Mouse (Mus musculus): ENCODE measurements at regions not wholly inside any gene's neighbourhood (a gene's known extent, or its start where the extent isn't known, plus 50 kb on each side); places are given as distances from the start of the nearest gene placed in this dataset.

DNA sequence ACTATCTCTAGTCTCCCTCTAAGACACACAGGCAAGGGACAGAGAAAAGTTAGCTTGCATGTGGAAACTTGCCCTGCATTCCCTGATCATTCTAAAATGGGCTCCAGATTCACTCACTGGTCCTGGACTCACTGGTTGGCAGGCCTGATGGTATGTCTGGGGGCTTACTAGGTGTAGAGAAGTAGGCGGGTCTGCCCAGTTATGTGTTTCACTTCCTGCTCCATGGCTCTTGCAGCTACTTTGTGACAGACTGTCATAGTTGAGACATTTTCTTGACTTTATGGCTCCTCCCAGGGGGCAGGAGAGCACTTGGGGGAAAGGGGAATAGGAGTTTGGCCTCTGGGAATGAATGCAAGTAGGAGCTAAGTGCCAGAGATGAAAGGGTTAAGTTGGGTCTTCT lies 182.1 kb upstream of the Chrm3 start:
- ATAC-seq (replicated peaks; ENCODE audit: insufficient number of reproducible peaks, low FRiP score, low TSS enrichment, poor library complexity, severe bottlenecking) = 0 out of 2 replicates have a peak, but pooled peaks have one; percentile 62

DNA sequence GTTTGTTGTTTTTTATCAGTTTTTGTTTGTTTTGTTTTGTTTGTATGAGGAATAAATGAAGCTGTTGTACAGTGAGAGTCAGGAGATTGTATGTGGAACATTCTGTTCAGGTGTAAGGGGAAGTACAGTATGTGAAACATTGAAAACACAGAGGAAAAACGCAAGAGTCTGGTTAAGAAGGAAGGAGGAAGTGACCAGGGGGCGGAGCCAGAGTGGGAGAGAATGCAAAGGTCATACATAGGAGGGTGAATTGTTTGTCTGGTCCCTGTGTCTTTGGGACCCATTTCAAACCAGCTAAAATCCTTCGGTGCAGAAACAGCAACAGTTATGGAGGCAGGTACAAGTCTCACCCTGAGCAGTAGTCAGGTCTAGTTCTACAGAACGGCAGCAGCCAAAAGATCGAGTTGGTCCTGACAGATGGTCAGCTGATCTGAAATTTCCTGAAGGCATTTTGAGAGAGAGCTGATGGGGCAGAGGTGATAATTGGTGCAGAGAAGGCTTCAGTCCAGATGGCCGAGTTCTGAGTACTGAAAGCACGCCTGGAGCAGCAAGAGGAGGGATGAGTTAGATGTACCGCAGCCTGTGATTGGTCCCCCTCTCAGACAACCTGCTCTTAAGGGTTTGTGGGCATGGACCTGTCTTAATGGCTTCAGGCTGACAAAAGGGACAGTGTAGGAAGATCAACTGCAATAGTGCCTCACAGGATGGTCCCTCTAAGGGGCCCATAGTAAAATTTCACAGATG lies 179.7 kb upstream of the Chrm3 start:
- ATAC-seq (replicated peaks; ENCODE audit: insufficient number of reproducible peaks, low FRiP score, low TSS enrichment, poor library complexity, severe bottlenecking) = peak; percentile 48; the same call in 1 of the 2 replicates

DNA sequence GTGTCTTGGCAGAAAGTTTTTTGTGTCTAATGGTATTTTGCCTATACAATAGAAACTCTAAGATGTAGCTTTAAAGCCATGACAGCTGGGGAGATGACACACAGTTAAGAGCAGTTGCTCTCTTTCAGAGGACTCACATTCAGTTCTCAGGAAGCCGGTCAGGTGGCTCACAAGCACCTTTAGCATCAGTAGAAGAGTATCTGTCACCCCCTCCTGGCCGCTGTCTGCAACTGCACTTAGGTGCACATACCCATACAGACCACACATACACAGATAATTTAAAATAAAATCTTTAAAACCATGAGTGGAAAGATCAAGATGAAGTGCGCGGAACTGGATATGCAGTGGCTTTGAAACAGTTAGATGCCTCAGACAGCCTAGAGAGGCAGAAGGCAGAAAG lies 178.3 kb upstream of the Chrm3 start:
- no peak for ATAC-seq (replicated peaks; ENCODE audit: insufficient number of reproducible peaks, low FRiP score, low TSS enrichment, poor library complexity, severe bottlenecking)

DNA sequence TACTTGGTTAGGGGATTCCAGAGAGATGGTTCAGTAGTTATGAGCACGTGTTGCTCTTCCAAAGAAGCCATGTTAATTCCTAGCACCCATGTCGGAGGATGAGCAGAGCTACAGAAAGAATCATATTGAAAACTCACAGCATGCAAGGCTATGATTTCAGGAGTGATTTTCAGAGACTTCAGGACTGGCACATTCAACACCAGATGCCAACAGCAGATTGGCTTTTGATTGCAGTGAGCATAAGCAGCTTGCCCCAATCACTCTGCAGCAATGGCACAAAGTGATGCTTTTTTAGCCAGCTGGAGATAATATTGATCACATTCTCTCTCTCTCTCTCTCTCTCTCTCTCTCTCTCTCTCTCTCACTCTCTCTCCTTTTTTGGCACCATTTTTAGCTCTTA lies 166.6 kb upstream of the Chrm3 start:
- no peak for ATAC-seq (replicated peaks; ENCODE audit: insufficient number of reproducible peaks, low FRiP score, low TSS enrichment, poor library complexity, severe bottlenecking)

DNA sequence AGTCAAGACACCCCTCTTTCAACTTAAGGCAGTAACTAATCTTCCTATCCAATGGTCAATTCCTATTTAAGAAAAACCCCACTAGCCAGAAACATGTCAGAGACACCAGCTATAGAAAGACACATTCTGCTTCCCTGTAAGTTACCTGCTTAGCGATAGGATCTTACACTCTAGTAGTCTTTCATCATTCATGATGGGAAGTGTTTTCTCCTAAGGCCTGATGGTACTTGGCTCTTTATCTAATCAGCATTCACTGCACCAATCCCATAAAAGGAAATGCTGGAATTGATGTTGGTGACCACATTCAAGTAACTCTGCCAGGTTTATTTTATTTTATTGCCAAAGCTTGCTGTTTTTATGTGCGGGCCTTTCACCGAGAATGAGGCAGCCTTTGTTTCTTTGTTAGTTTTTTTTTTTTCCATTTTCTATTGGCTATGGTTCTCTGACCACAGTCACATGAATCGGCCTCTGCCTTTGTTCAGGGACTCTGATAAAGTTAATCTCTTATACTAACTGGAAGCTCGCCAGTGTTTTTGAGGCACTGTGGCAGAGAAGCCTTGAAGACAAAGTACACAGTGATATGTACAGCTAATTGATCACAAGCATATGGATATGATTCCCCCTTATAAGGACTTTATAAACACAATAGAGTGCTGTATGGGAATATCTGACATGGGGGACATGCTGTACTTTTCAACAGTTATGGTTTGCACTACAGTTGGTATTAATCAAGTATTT lies 166.0 kb upstream of the Chrm3 start:
- ATAC-seq (replicated peaks; ENCODE audit: insufficient number of reproducible peaks, low FRiP score, low TSS enrichment, poor library complexity, severe bottlenecking) = no peak

DNA sequence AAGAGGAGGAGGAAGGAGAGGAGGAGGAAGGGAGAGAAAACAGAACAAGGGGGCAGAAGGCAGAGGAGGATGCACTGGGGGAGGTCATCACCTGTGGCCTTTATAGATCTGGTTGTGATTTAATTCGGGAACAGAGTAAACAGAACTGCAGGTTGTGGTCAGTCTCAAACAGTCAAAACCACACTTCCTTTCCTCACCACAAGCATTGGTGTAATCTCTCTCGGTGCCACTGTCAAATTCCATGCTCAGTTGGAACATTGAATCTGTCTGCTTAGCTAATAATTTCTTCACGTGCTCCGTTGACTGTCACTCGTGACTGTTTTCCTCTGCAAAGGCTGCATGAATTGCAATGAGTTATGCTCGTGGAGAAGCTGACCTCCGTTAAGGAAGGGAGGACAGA lies 143.6 kb upstream of the Chrm3 start:
- no peak for ATAC-seq (replicated peaks; ENCODE audit: insufficient number of reproducible peaks, low FRiP score, low TSS enrichment, poor library complexity, severe bottlenecking)

DNA sequence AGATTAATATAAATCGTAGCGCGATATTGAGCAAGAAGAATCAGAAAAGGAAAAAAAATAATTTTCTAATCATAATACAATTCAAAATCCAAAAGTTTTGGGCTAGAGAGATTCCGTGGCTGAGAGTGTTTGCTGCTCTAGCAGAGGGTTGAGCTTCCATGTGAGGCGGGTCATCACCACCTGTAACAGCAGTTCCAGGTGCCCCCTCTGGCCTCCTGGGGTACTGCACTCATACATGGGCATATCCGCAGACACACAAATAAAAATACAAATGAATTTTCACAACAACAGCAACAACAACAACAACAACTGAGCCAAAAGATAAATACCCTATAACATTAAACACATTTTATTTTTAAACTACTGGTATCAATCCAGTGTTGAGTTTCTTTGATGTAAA lies 94.7 kb upstream of the Chrm3 start:
- ATAC-seq (replicated peaks; ENCODE audit: insufficient number of reproducible peaks, low FRiP score, low TSS enrichment, poor library complexity, severe bottlenecking) = no peak

DNA sequence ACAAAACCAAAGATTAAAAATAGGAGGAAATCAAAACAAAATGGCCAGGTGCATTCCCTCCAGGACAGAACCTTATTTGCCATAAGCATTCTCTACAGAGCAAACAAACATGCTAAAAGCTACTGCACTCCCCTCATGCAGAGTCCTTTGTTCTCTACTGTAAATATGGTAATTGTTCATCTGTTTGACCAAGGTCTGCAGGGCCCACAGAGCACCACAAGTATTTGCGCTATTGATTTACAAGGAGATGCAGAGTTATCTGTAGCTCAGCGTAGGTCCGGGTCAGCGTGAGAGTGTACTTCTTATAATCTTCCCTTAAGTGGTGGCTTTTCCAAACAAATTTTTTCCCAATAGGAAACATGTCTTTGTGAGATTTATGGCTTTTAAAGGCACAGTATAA lies 94.0 kb upstream of the Chrm3 start:
- no peak for ATAC-seq (replicated peaks; ENCODE audit: insufficient number of reproducible peaks, low FRiP score, low TSS enrichment, poor library complexity, severe bottlenecking)

DNA sequence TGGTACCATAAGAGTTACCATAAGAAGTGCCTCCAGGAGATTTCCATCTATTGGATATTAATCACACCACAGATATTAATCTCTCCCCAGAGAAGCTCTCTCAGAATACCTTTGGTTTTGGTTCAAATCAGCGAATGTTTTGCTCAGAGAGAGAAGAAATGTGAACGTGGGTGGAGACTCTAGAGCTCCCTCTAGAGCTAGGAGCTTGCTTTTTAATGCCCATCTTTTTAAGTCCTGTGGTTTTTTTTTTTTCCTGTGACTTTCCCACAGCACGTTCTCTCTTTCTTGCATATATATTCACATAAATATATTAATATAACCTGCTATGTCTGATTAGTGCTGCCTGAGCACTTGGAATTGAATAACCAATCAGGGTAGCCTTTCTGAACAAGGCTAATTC lies 90.4 kb upstream of the Chrm3 start:
- no peak for ATAC-seq (replicated peaks; ENCODE audit: insufficient number of reproducible peaks, low FRiP score, low TSS enrichment, poor library complexity, severe bottlenecking)

DNA sequence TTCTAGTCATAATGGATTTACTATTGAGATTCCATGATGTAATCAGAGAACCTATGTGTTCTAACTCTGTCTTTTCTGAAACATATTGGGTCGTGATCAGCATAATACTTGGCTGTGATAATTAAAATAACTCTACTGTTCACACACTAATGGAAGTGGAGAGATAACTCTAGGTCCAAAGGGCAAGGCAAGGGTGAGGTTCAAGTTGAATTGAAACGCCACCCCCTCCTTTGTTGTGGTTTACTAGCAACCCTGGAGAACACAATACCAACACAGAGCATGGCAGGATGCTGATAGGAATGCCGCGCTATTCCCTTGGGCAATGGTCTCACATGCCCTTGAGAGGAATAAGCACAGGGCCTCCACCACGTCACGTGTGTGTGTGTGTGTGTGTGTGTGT lies 88.9 kb upstream of the Chrm3 start:
- no peak for ATAC-seq (replicated peaks; ENCODE audit: insufficient number of reproducible peaks, low FRiP score, low TSS enrichment, poor library complexity, severe bottlenecking)

DNA sequence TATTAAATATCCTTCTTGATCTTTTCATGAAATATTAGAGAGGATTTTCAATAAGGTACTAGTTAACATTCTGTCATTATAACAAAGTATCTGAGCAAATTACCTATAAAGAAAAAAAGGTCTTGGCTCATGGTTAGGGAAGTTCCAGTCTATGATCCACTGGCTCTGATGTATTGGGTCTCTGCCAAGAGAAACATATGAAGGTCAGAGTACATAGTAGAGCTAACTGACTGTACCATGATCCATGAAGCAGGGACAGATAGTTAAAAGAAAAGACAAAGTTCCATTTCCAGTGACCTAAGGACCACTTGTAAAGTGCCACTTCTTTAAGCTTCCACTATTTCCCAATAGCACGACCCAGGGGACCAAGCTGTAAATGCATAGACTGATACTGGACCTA lies 87.2 kb upstream of the Chrm3 start:
- no peak for ATAC-seq (replicated peaks; ENCODE audit: insufficient number of reproducible peaks, low FRiP score, low TSS enrichment, poor library complexity, severe bottlenecking)

DNA sequence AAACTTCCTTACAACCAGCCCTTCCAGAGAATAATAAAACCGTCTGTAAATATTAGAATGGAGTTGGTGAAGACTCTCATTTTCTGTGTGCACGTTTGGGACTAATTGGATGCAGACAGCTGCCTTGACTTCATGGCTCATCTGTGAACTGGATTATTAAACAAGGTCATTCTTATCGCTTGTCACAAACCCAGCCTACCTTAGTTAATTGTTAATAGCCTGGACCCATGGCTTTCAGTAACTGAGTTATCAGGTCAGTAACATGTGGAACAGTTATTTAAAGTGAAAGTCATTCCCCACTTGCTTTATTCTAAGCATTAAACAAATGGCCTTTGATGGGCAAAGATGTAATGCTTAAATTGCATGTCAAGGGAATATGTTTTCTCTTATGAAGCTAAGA lies 85.0 kb upstream of the Chrm3 start:
- no peak for ATAC-seq (replicated peaks; ENCODE audit: insufficient number of reproducible peaks, low FRiP score, low TSS enrichment, poor library complexity, severe bottlenecking)
